Mouse (Mus musculus) forebrain, embryonic 14.5 days (tissue): ENCODE data around the gene Ifrd2. TPM values are rescaled to one million over a fixed set of nuclear protein-coding genes. Genes with fewer than 3 reads are reported as not detected.

Experiments used
- ATAC-seq: fragments of 200-750 bp; cut with Nextera tagmentation; 2 replicates; pipeline ENCODE4 v1.8.0; 2017; ENCODE audit warnings: mild to moderate bottlenecking, moderate library complexity
- DNase-seq: peaks from one replicate; pipeline ENCODE4 v3.0.0-alpha.2; 2015; ENCODE audit warnings: low spot score
- H3K27ac ChIP-seq: fragments of 300-500 bp; sonication (generic); 2 replicates; pipeline ENCODE4 v1.5.1; 2014; ENCODE audit warnings: low read depth, mild to moderate bottlenecking, control low read depth, low read length, moderate library complexity
- H3K27me3 ChIP-seq: fragments of 300-500 bp; sonication (generic); replicated peaks from 2 replicates; pipeline ENCODE4 v1.6.1; 2014; ENCODE audit warnings: low read length, control low read depth, mixed read lengths; ENCODE audit not compliant: control insufficient read depth, insufficient read depth
- H3K36me3 ChIP-seq: fragments of 300-500 bp; sonication (generic); 2 replicates; pipeline ENCODE4 v1.6.1; 2014; ENCODE audit warnings: low read length, control low read depth; ENCODE audit not compliant: control insufficient read depth, insufficient read depth
- H3K4me1 ChIP-seq: fragments of 300-500 bp; sonication (generic); 2 replicates; pipeline ENCODE4 v1.6.1; 2014; ENCODE audit warnings: antibody characterized with exemption, low read length, control low read depth; ENCODE audit not compliant: control insufficient read depth, insufficient read depth
- H3K4me2 ChIP-seq: fragments of 300-500 bp; sonication (generic); 2 replicates; pipeline ENCODE4 v1.6.1; 2014; ENCODE audit warnings: mild to moderate bottlenecking, control low read depth, low read length
- H3K4me3 ChIP-seq: fragments of 300-500 bp; sonication (generic); 2 replicates; pipeline ENCODE4 v1.5.1; 2014; ENCODE audit warnings: low read depth, low read length, control low read depth
- H3K9ac ChIP-seq: fragments of 300-500 bp; sonication (generic); 2 replicates; pipeline ENCODE4 v1.6.1; 2014; ENCODE audit warnings: mild to moderate bottlenecking, low read length, control low read depth, moderate library complexity
- H3K9me3 ChIP-seq: fragments of 300-500 bp; sonication (generic); replicated peaks from 2 replicates; pipeline ENCODE4 v1.6.1; 2016; ENCODE audit warnings: low read length, control low read depth, mixed read lengths; ENCODE audit not compliant: control insufficient read depth
- WGBS: fragments of 180-500 bp; shearing (Covaris S2); extraction: QIAGEN DNeasy Blood & Tissue Kit; methylation state at CpG from one replicate; pipeline ENCODE4 v1.1.7; 2014; 5-methylcytosine and 5-hydroxymethylcytosine counted together
- polyA plus RNA-seq: library from polyadenylated mRNA; unstranded; fragments of >200 nt; fragmentation: Nextera tagmentation; extraction: Ambion mirVana; gene quantifications from 2 replicates; pipeline ENCODE4 v1.2.1, GENCODE M21; 2014

Ifrd2 gene
- polyA plus RNA-seq, 1 experiment from 2014 or later: 19.1 TPM

DNA sequence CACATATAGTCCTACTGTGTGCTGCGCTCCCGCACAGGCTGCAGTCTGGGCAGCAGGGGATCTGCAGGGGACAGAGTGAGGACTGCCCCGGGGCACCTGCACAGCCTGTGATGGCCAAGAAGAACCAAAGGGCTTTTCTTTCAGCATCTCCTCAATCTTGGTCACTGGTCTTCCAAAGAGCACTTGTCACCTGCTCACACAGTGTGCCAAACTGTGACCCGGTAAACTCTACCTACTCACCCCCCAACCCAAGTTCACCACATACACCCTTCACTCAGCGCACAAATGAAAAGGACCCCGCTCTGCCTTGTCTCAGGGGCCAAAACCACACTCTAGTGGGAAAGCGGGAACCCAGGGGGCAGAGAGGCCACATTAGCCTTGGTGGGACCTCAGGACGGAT is 44.4 kb downstream of the Ifrd2 start:
- Histone ChIP-seq H3K9ac (peak overlapping the region; percentile 78), H3K36me3 (0 out of 2 replicates have a peak, but pooled peaks cover 9% of the 10 kb centered on the region), H3K9me3 (no peaks in the 10 kb centered on the region), H3K27me3 (no peaks in the 10 kb centered on the region), H3K27ac (peak overlapping the region; percentile 96), H3K4me3 (peak overlapping the region; percentile 79; the same call in 1 of the 2 replicates), H3K4me2 (peak overlapping the region; percentile 92), H3K4me1 (peaks cover 66% of the 10 kb centered on the region)
- ATAC-seq: no peak
- 51% methylated on average over 8 of the region's 8 CpGs for WGBS
- no peak for DNase-seq

- H3K9ac ChIP-seq: peak overlapping the region; percentile 78
- ATAC-seq (no peak), DNase-seq (no peak)
- 9% methylated on average over 6 of the region's 6 CpGs for WGBS
- no peaks in the 10 kb centered on the region for H3K27me3 ChIP-seq
- peak overlapping the region; percentile 79 for H3K4me3 ChIP-seq
- peak overlapping the region; percentile 96 for H3K27ac ChIP-seq
- H3K36me3 ChIP-seq: 0 out of 2 replicates have a peak, but pooled peaks cover 9% of the 10 kb centered on the region
- H3K4me1 ChIP-seq: peaks cover 66% of the 10 kb centered on the region
- no peaks in the 10 kb centered on the region for H3K9me3 ChIP-seq
- peak overlapping the region; percentile 92 for H3K4me2 ChIP-seq
Observed at GRCm38 (mm10) chr9:107632478-107632877, 45.0 kb downstream of the Ifrd2 start.

- Histone ChIP-seq H3K4me2 (peak overlapping the region; percentile 92), H3K9me3 (no peaks in the 10 kb centered on the region), H3K9ac (peak overlapping the region; percentile 78), H3K27ac (peak overlapping the region; percentile 96), H3K4me1 (peaks cover 62% of the 10 kb centered on the region), H3K27me3 (no peaks in the 10 kb centered on the region), H3K36me3 (0 out of 2 replicates have a peak, but pooled peaks cover 9% of the 10 kb centered on the region), H3K4me3 (peak overlapping the region; percentile 79)
- 2% methylated on average over 33 of the region's 33 CpGs for WGBS
- DNase-seq (peak; percentile 80), ATAC-seq (peak; percentile 25)
Observed at GRCm38 (mm10) chr9:107633091-107633660, 45.7 kb downstream of the Ifrd2 start.

GRCm38 (mm10) chr9:107633661-107634405 is 46.4 kb downstream of the Ifrd2 start:
- 1% methylated on average over 15 of the region's 15 CpGs for WGBS
- peaks cover 56% of the 10 kb centered on the region for H3K4me1 ChIP-seq
- ATAC-seq (no peak), DNase-seq (no peak)
- H3K27me3 ChIP-seq: no peaks in the 10 kb centered on the region
- H3K9ac ChIP-seq: peak overlapping the region; percentile 78
- no peaks in the 10 kb centered on the region for H3K9me3 ChIP-seq
- peak overlapping the region; percentile 92 for H3K4me2 ChIP-seq
- peak overlapping the region; percentile 79 for H3K4me3 ChIP-seq
- 0 out of 2 replicates have a peak, but pooled peaks cover 7% of the 10 kb centered on the region for H3K36me3 ChIP-seq
- H3K27ac ChIP-seq: peak overlapping the region; percentile 96

GRCm38 (mm10) chr9:107634406-107635278 is 47.2 kb downstream of the Ifrd2 start:
- Histone ChIP-seq H3K9ac (peak overlapping the region; percentile 78), H3K4me1 (peaks cover 48% of the 10 kb centered on the region), H3K27ac (peak overlapping the region; percentile 96), H3K4me2 (peak overlapping the region; percentile 92), H3K4me3 (peak overlapping the region; percentile 79), H3K9me3 (no peaks in the 10 kb centered on the region), H3K36me3 (0 out of 2 replicates have a peak, but pooled peaks cover under 1% of the 10 kb centered on the region), H3K27me3 (no peaks in the 10 kb centered on the region)
- no peak for ATAC-seq
- DNase-seq: no peak
- 0% methylated on average over 35 of the region's 35 CpGs for WGBS

GRCm38 (mm10) chr9:107635279-107636028 is 48.0 kb downstream of the Ifrd2 start, which contains the start of gene Gnai2:
Gnai2 (minus strand) TSS chr9:107635367.
- ATAC-seq: peak; percentile 90
- H3K36me3 ChIP-seq: no peaks in the 10 kb centered on the region
- H3K4me3 ChIP-seq: peak within 1 kb of the TSS; percentile 79
- peak within 1 kb of the TSS; percentile 96 for H3K27ac ChIP-seq
- H3K9me3 ChIP-seq: no peaks in the 10 kb centered on the region
- peak within 1 kb of the TSS; percentile 78 for H3K9ac ChIP-seq
- H3K27me3 ChIP-seq: no peaks in the 10 kb centered on the region
- DNase-seq: peak; percentile 97
- 4% methylated on average over 37 of the region's 38 CpGs for WGBS
- peaks cover 40% of the 10 kb centered on the region for H3K4me1 ChIP-seq
- H3K4me2 ChIP-seq: peak within 1 kb of the TSS; percentile 92

DNA sequence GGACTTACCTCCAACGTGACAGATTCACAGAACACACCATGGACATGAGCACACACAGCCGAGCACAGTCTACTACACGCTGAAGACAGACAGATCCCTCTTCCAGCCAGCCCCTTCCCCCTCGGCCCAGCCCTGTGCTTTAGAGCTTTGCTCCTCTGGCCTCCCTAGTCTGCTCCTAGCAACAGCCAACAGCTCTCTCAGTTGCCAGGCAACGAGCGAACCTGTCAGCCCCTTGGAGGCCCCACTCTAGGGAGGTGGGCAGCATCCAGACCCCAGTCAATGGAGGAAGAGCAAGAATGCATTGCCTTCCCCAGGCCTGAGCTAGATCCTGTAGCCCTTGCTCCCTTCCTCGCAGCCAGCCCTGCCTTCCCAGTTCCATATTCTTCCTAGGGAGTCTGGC is 49.6 kb downstream of the Ifrd2 start:
- DNase-seq (peak; percentile 84), ATAC-seq (peak; percentile 32)
- Histone ChIP-seq H3K27ac (peak overlapping the region; percentile 68), H3K36me3 (no peaks in the 10 kb centered on the region), H3K4me1 (peaks cover 23% of the 10 kb centered on the region), H3K4me2 (peak overlapping the region; percentile 26; the same call in 1 of the 2 replicates), H3K27me3 (no peaks in the 10 kb centered on the region), H3K9ac (no peak overlapping the region), H3K4me3 (no peak overlapping the region), H3K9me3 (no peaks in the 10 kb centered on the region)
- under 1% methylated on average over 7 of the region's 7 CpGs for WGBS

- ATAC-seq: no peak
Observed at GRCm38 (mm10) chr9:107640257-107640772, 52.9 kb downstream of the Ifrd2 start.

More at GRCm38 (mm10) chr9:107640257-107640772, 52.9 kb downstream of the Ifrd2 start:
- H3K4me2 ChIP-seq: no peak overlapping the region
- no peaks in the 10 kb centered on the region for H3K9me3 ChIP-seq
- no peak for DNase-seq
- WGBS: 43% methylated on average over 8 of the region's 8 CpGs
- peaks cover 20% of the 10 kb centered on the region for H3K4me1 ChIP-seq
- 0 out of 2 replicates have a peak, but pooled peaks cover 2% of the 10 kb centered on the region for H3K27me3 ChIP-seq
- no peaks in the 10 kb centered on the region for H3K36me3 ChIP-seq
- H3K9ac ChIP-seq: no peak overlapping the region
- no peak overlapping the region for H3K4me3 ChIP-seq
- H3K27ac ChIP-seq: no peak overlapping the region
